Mouse (Mus musculus) frontal cortex, postnatal 10 days (tissue): Measurements from ENCODE around the gene Osbpl10.

Source experiments
- DNase-seq, 2 experiments: peaks; one replicate each; pipeline ENCODE4 v3.0.0; 2022; ENCODE audit warnings: low spot score in 2 of 2, mixed read lengths in 1 of 2

The Osbpl10 gene

GRCm38 (mm10) chr9:115215830-115216701, 237.7 kb downstream of the Osbpl10 start:
- no peak for DNase-seq

GRCm38 (mm10) chr9:115217984-115218383, 239.6 kb downstream of the Osbpl10 start:
- no peak for DNase-seq

GRCm38 (mm10) chr9:115220466-115220865, 242.1 kb downstream of the Osbpl10 start:
- DNase-seq = no peak

GRCm38 (mm10) chr9:115221265-115221664, 242.9 kb downstream of the Osbpl10 start:
- DNase-seq = no peak

GRCm38 (mm10) chr9:115224744-115225354, 246.5 kb downstream of the Osbpl10 start:
- no peak for DNase-seq

- no peak for DNase-seq
Observed at GRCm38 (mm10) chr9:115229145-115229544, 250.8 kb downstream of the Osbpl10 start.

- DNase-seq = no peak
Observed at GRCm38 (mm10) chr9:115229676-115230075, 251.3 kb downstream of the Osbpl10 start.

- DNase-seq = no peak
Observed at GRCm38 (mm10) chr9:115230141-115230540, 251.8 kb downstream of the Osbpl10 start.

GRCm38 (mm10) chr9:115231476-115231875, 253.1 kb downstream of the Osbpl10 start:
- no peak for DNase-seq

GRCm38 (mm10) chr9:115233721-115234120, 255.4 kb downstream of the Osbpl10 start:
- DNase-seq = no peak

GRCm38 (mm10) chr9:115234561-115234960, 256.2 kb downstream of the Osbpl10 start:
- no peak for DNase-seq

GRCm38 (mm10) chr9:115236352-115236841, 258.0 kb downstream of the Osbpl10 start:
- no peak for DNase-seq

- no peak for DNase-seq
Observed at GRCm38 (mm10) chr9:115237943-115238342, 259.6 kb downstream of the Osbpl10 start.

GRCm38 (mm10) chr9:115239861-115240260, 261.5 kb downstream of the Osbpl10 start:
- no peak for DNase-seq

GRCm38 (mm10) chr9:115243630-115244029, 265.3 kb downstream of the Osbpl10 start:
- no peak for DNase-seq

GRCm38 (mm10) chr9:115245092-115245491, 266.7 kb downstream of the Osbpl10 start:
- no peak for DNase-seq

GRCm38 (mm10) chr9:115249145-115249544, 270.8 kb downstream of the Osbpl10 start:
- no peak for DNase-seq

GRCm38 (mm10) chr9:115257733-115258286, 279.4 kb downstream of the Osbpl10 start:
- DNase-seq = no peak

- DNase-seq = no peak
Observed at GRCm38 (mm10) chr9:115259866-115260265, 281.5 kb downstream of the Osbpl10 start.

GRCm38 (mm10) chr9:115260464-115260863, 282.1 kb downstream of the Osbpl10 start:
- no peak for DNase-seq

- DNase-seq = peak in 1 of 2 experiments; percentile 27
Observed at GRCm38 (mm10) chr9:115261456-115261855, 283.1 kb downstream of the Osbpl10 start.

- DNase-seq = no peak
Observed at GRCm38 (mm10) chr9:115261896-115262295, 283.5 kb downstream of the Osbpl10 start.

GRCm38 (mm10) chr9:115271556-115271955, 293.2 kb downstream of the Osbpl10 start:
- DNase-seq = no peak
